Mouse (Mus musculus) CH12.LX (cell line): ENCODE data around the gene Gp6. TPM values are rescaled to one million over a fixed set of nuclear protein-coding genes. Genes with fewer than 3 reads are reported as not detected.
"Not testable (repeated sequence)": the region's sequence is repeated elsewhere in the genome, so short reads cannot be mapped to it uniquely, and the experiment has no call there.

ENCODE experiments used
- DNase-seq: peaks from one replicate; pipeline ENCODE4 v3.0.0-alpha.2; 2013; ENCODE audit errors: extremely low read depth
- H3K27ac ChIP-seq: 2 replicates; pipeline ENCODE4 v1.5.1; 2012; ENCODE audit warnings: low read depth, mild to moderate bottlenecking, control low read depth, moderate library complexity; ENCODE audit not compliant: insufficient read depth
- H3K27me3 ChIP-seq: replicated peaks from 2 replicates; pipeline ENCODE3; 2012; ENCODE audit warnings: inconsistent platforms
- H3K36me3 ChIP-seq, 2 experiments: replicated peaks in 1 of 2; 2 replicates each; pipeline versions ENCODE3 to v1.6.1; 2012; ENCODE audit warnings: inconsistent platforms in 1 of 2, low read length in 1 of 2, mild to moderate bottlenecking in 1 of 2, mixed read lengths in 1 of 2, moderate library complexity in 1 of 2; ENCODE audit not compliant: control insufficient read depth in 1 of 2, insufficient read depth in 1 of 2
- H3K4me1 ChIP-seq, 2 experiments: 2 replicates each; pipeline ENCODE4 v1.6.1; 2012; ENCODE audit warnings: inconsistent platforms in 1 of 2, moderate library complexity in 1 of 2; ENCODE audit not compliant: insufficient read depth in 2 of 2, control insufficient read depth in 1 of 2
- H3K4me2 ChIP-seq: 2 replicates; pipeline ENCODE4 v1.6.1; 2012; ENCODE audit warnings: low read depth, mild to moderate bottlenecking, control low read depth; ENCODE audit not compliant: poor library complexity, insufficient read depth, severe bottlenecking
- H3K4me3 ChIP-seq, 3 experiments: fragments of 150-350 bp in 1 of 3; sonication (generic) in 1 of 3; replicated peaks in 1 of 3; 2 replicates each; pipeline versions ENCODE3 to v1.5.1; 2011 to 2012; ENCODE audit warnings: low read depth in 2 of 3, low read length in 2 of 3, mild to moderate bottlenecking in 2 of 3, moderate library complexity in 2 of 3, control low read depth in 1 of 3, improper control_type of control experiment in 1 of 3, inconsistent platforms in 1 of 3, mixed read lengths in 1 of 3; ENCODE audit not compliant: poor library complexity in 1 of 3
- H3K79me2 ChIP-seq: replicated peaks from 2 replicates; pipeline ENCODE4 v1.6.1; 2012; ENCODE audit warnings: mild to moderate bottlenecking, moderate library complexity; ENCODE audit not compliant: control insufficient read depth, poor library complexity, insufficient read depth, severe bottlenecking; ENCODE audit errors: extremely low read depth
- H3K9ac ChIP-seq: 2 replicates; pipeline ENCODE4 v1.6.1; 2012; ENCODE audit warnings: low read depth, mild to moderate bottlenecking, control low read depth, moderate library complexity; ENCODE audit not compliant: insufficient read depth
- H3K9me3 ChIP-seq: replicated peaks from 2 replicates; pipeline ENCODE3; 2012; ENCODE audit warnings: low read length, inconsistent platforms, mixed read lengths
- CHD1 ChIP-seq: IDR thresholded peaks from 2 replicates; pipeline ENCODE4 v1.6.1; 2012; ENCODE audit warnings: low read depth, low read length, improper control_type of control experiment, inconsistent platforms
- CHD2 ChIP-seq: IDR thresholded peaks from 2 replicates; pipeline ENCODE4 v1.6.1; 2011; ENCODE audit warnings: low read length, improper control_type of control experiment
- EP300 ChIP-seq: IDR thresholded peaks from 2 replicates; pipeline ENCODE4 v1.6.1; 2011; ENCODE audit warnings: low read length, improper control_type of control experiment
- ETS1 ChIP-seq: conservative IDR thresholded peaks from 2 replicates; pipeline ENCODE4 v1.6.1; 2012; ENCODE audit warnings: low read depth, mild to moderate bottlenecking, inconsistent platforms, low read length, improper control_type of control experiment, moderate library complexity
- MAZ ChIP-seq: IDR thresholded peaks from 2 replicates; pipeline ENCODE4 v1.6.1; 2012; ENCODE audit warnings: low read depth, mild to moderate bottlenecking, inconsistent platforms, low read length, improper control_type of control experiment, moderate library complexity
- MEF2A ChIP-seq: IDR thresholded peaks from 2 replicates; pipeline ENCODE4 v1.6.1; 2014; ENCODE audit warnings: low read depth, mild to moderate bottlenecking, inconsistent platforms, low read length, improper control_type of control experiment, borderline replicate concordance
- MXI1 ChIP-seq: IDR thresholded peaks from 2 replicates; pipeline ENCODE4 v1.6.1; 2011; ENCODE audit warnings: mild to moderate bottlenecking, low read depth, low read length, improper control_type of control experiment
- NELFE ChIP-seq: IDR thresholded peaks from 2 replicates; pipeline ENCODE4 v1.6.1; 2011; ENCODE audit warnings: low read depth, low read length, improper control_type of control experiment
- NRF1 ChIP-seq: IDR thresholded peaks from 2 replicates; pipeline ENCODE4 v1.6.1; 2014; ENCODE audit warnings: low read depth, mild to moderate bottlenecking, inconsistent platforms, low read length, improper control_type of control experiment, moderate library complexity
- PAX5 ChIP-seq: IDR thresholded peaks from 2 replicates; pipeline ENCODE4 v1.6.1; 2012; ENCODE audit warnings: low read length, inconsistent platforms, mixed read lengths
- POLR2A ChIP-seq: IDR thresholded peaks from 2 replicates; pipeline ENCODE4 v1.6.1; 2011; ENCODE audit warnings: low read depth, mild to moderate bottlenecking, improper control_type of control experiment, low read length
- POLR2AphosphoS2 ChIP-seq: IDR thresholded peaks from 2 replicates; pipeline ENCODE4 v1.6.1; 2011; ENCODE audit warnings: low read depth, low read length, improper control_type of control experiment
- RAD21 ChIP-seq: IDR thresholded peaks from 2 replicates; pipeline ENCODE4 v1.6.1; 2011; ENCODE audit warnings: low read depth, mild to moderate bottlenecking, low read length, improper control_type of control experiment, moderate library complexity
- SMC3 ChIP-seq: IDR thresholded peaks from 2 replicates; pipeline ENCODE4 v1.6.1; 2011; ENCODE audit warnings: low read depth, low read length, improper control_type of control experiment
- TBP ChIP-seq: conservative IDR thresholded peaks from 2 replicates; pipeline ENCODE4 v1.6.1; 2011; ENCODE audit warnings: low read depth, low read length, improper control_type of control experiment
- TCF12 ChIP-seq: IDR thresholded peaks from 2 replicates; pipeline ENCODE4 v1.6.1; 2014; ENCODE audit warnings: low read depth, mild to moderate bottlenecking, inconsistent platforms, low read length, improper control_type of control experiment
- UBTF ChIP-seq: IDR thresholded peaks from 2 replicates; pipeline ENCODE4 v1.6.1; 2012; ENCODE audit warnings: low read depth, mild to moderate bottlenecking, inconsistent platforms, low read length, improper control_type of control experiment, moderate library complexity
- USF2 ChIP-seq: conservative IDR thresholded peaks from 2 replicates; pipeline ENCODE4 v1.6.1; 2011; ENCODE audit warnings: low read depth, low read length, improper control_type of control experiment
- ZC3H11A ChIP-seq: IDR thresholded peaks from 2 replicates; pipeline ENCODE4 v1.6.1; 2012; ENCODE audit warnings: low read depth, mild to moderate bottlenecking, inconsistent platforms, low read length, improper control_type of control experiment
- ZMIZ1 ChIP-seq: IDR thresholded peaks from 2 replicates; pipeline ENCODE4 v1.6.1; 2012; ENCODE audit warnings: low read depth, mild to moderate bottlenecking, inconsistent platforms, low read length, improper control_type of control experiment
- ZNF384 ChIP-seq: IDR thresholded peaks from 2 replicates; pipeline ENCODE4 v1.6.1; 2012; ENCODE audit warnings: low read depth, low read length, improper control_type of control experiment, inconsistent platforms
- dilution Hi-C: fragments of 300-500 bp; cut with MboI; formaldehyde crosslinking; loops from 2 replicates; pipeline ENCODE4 v1.14.3; 2020; ENCODE audit warnings: low sequenced_read_pairs; ENCODE audit not compliant: extremely low pct_unique_long_range_greater_than_20kb, extremely low pct_ligation_motif_present
- in situ Hi-C: fragments of 300-500 bp; cut with MboI; formaldehyde crosslinking; loops from 3 replicates; pipeline ENCODE4 v1.14.3; 2019; ENCODE audit warnings: low sequenced_read_pairs, low pct_ligation_motif_present, low pct_unique_long_range_greater_than_20kb, mixed read lengths
- polyA plus RNA-seq: library from polyadenylated mRNA; unstranded; fragments of >175 nt; gene quantifications from 2 replicates; pipeline ENCODE4 v1.2.1, GENCODE M21; 2012; ENCODE audit warnings: low read depth; ENCODE audit not compliant: insufficient read length
- total RNA-seq, 2 experiments: library from RNA; depleted of rRNA; stranded (reverse); fragments of 300-350 nt in 1 of 2; fragments of >200 nt in 1 of 2; gene quantifications; 2 replicates each; pipeline ENCODE4 v1.2.3; 2012 to 2014

Gp6 gene
- total and polyA plus RNA-seq, 3 experiments, result 0.55 to 2.0 (median 0.60) TPM

GRCm38 (mm10) chr7:4419681-4420080, 22.1 kb upstream of the Gp6 start:
- H3K79me2 ChIP-seq, result no peaks in the 10 kb centered on the region
- peaks cover 3 to 47% of the 10 kb centered on the region in 2 experiments; a peak in 3 of 4 replicates for H3K4me1 ChIP-seq
- H3K9ac ChIP-seq, result no peak overlapping the region
- in situ Hi-C loops, result loop anchor here (10.0 kb wide), 2 partner anchors 295 to 385 kb away; no protein-coding TSS in a partner anchor
- DNase-seq, result peak; percentile 51
- TF ChIP-seq POLR2AphosphoS2, result no peak
- TF ChIP-seq ZMIZ1, result no peak
- TF ChIP-seq CHD2, result no peak
- TF ChIP-seq TCF12, result 0 out of 2 replicates have a peak, but pooled peaks have one; percentile 19
- TF ChIP-seq USF2, result no peak
- TF ChIP-seq ZNF384, result no peak
- no peaks in the 10 kb centered on the region for H3K27me3 ChIP-seq
- peak overlapping the region in 1 of 3 experiments; percentile 20 for H3K4me3 ChIP-seq
- peaks cover 0 to 14% of the 10 kb centered on the region in 2 experiments for H3K36me3 ChIP-seq
- no peak overlapping the region for H3K4me2 ChIP-seq
- no peak overlapping the region for H3K27ac ChIP-seq
- H3K9me3 ChIP-seq, result peaks cover 4% of the 10 kb centered on the region
- dilution Hi-C loops, result no loop called here

- dilution Hi-C loops, H3K79me2 ChIP-seq, H3K36me3 ChIP-seq, H3K4me2 ChIP-seq, H3K9me3 ChIP-seq, H3K4me1 ChIP-seq, H3K27ac ChIP-seq, DNase-seq, in situ Hi-C loops, H3K4me3 ChIP-seq, H3K27me3 ChIP-seq, H3K9ac ChIP-seq: not testable (repeated sequence)
Observed at GRCm38 (mm10) chr7:4412406-4412805, 14.9 kb upstream of the Gp6 start.

- Histone ChIP-seq H3K36me3 (no peaks in the 10 kb centered on the region), H3K4me2 (no peak overlapping the region), H3K27ac (no peak overlapping the region), H3K27me3 (no peaks in the 10 kb centered on the region), H3K9me3 (no peaks in the 10 kb centered on the region), H3K4me1 (no peaks in the 10 kb centered on the region), H3K9ac (no peak overlapping the region), H3K79me2 (no peaks in the 10 kb centered on the region), H3K4me3 (no peak overlapping the region)
- no peak for DNase-seq
- in situ Hi-C loops, result no loop called here
- dilution Hi-C loops, result no loop called here
- TF ChIP-seq ETS1, result no peak
- TF ChIP-seq MAZ, result no peak
- no peak for TF ChIP-seq SMC3
- TF ChIP-seq UBTF, result no peak
- TF ChIP-seq POLR2A, result no peak
- no peak for TF ChIP-seq CHD1
- TF ChIP-seq NRF1, result no peak
- TF ChIP-seq USF2, result no peak
- TF ChIP-seq MXI1, result no peak
- no peak for TF ChIP-seq PAX5
- no peak for TF ChIP-seq RAD21
- TF ChIP-seq NELFE, result no peak
- no peak for TF ChIP-seq MEF2A
- TF ChIP-seq ZC3H11A, result no peak
- no peak for TF ChIP-seq POLR2AphosphoS2
- TF ChIP-seq TBP, result no peak
- TF ChIP-seq CHD2, result no peak
- no peak for TF ChIP-seq EP300
Observed at GRCm38 (mm10) chr7:4373521-4373920, 24.0 kb downstream of the Gp6 start.
